Mouse (Mus musculus): ENCODE measurements around the gene Medag.

- TF ChIP-seq CTCF (IDR thresholded peaks at IDR 0.05; ENCODE audit: extremely low read depth, insufficient read depth, insufficient read length, insufficient replicate concordance) = no peak
- TF ChIP-seq POLR2A (IDR thresholded peaks at IDR 0.05; ENCODE audit: low read depth, low read length) = no peak
Measured at GRCm38 (mm10) chr5:149379131-149379784, 32.3 kb upstream of the Medag start.

All from spleen, adult 2 months (tissue).